Mouse (Mus musculus) cerebellum, postnatal 4 days (tissue): Measurements from ENCODE around the gene Top2a.

ENCODE experiments used
- DNase-seq, 2 experiments: peaks; one replicate each; pipeline ENCODE4 v3.0.0; 2022; ENCODE audit warnings: low spot score in 2 of 2, mixed read lengths in 1 of 2

Gene Top2a

GRCm38 (mm10) chr11:99023500-99024467 lies at the start of gene Top2a:
Gene Top2a, minus strand, starts transcription at chr11:99024189.
- DNase-seq, result peak; percentile 83 to 98

- DNase-seq, result no peak
These were observed 49.8 kb upstream of the Top2a start for GRCm38 (mm10) chr11:99073781-99074180.

- DNase-seq, result no peak
These were observed 47.9 kb upstream of the Top2a start for GRCm38 (mm10) chr11:99071866-99072265.

GRCm38 (mm10) chr11:99068455-99068854 lies 44.5 kb upstream of the Top2a start:
- DNase-seq, result no peak

GRCm38 (mm10) chr11:99067591-99067990 lies 43.6 kb upstream of the Top2a start:
- no peak for DNase-seq

GRCm38 (mm10) chr11:99065979-99066378 lies 42.0 kb upstream of the Top2a start:
- DNase-seq, result peak in 1 of 2 experiments; percentile 78

- no peak for DNase-seq
These were observed 41.4 kb upstream of the Top2a start for GRCm38 (mm10) chr11:99065353-99065752.

- no peak for DNase-seq
These were observed 39.6 kb upstream of the Top2a start for GRCm38 (mm10) chr11:99063406-99064131.

- DNase-seq, result no peak
These were observed 38.7 kb upstream of the Top2a start for GRCm38 (mm10) chr11:99062661-99063060.

- DNase-seq, result no peak
These were observed 36.4 kb upstream of the Top2a start for GRCm38 (mm10) chr11:99060435-99060834.

GRCm38 (mm10) chr11:99055571-99056452 lies 31.8 kb upstream of the Top2a start:
- DNase-seq, result no peak

GRCm38 (mm10) chr11:99055143-99055542 lies 31.2 kb upstream of the Top2a start:
- no peak for DNase-seq

GRCm38 (mm10) chr11:99047643-99048042 lies 23.7 kb upstream of the Top2a start:
- no peak for DNase-seq

GRCm38 (mm10) chr11:99047120-99047519 lies 23.1 kb upstream of the Top2a start:
- DNase-seq, result peak in 1 of 2 experiments; percentile 50

GRCm38 (mm10) chr11:99045159-99045889 lies 21.3 kb upstream of the Top2a start:
- no peak for DNase-seq

- DNase-seq, result no peak
These were observed 20.3 kb upstream of the Top2a start for GRCm38 (mm10) chr11:99044306-99044705.

GRCm38 (mm10) chr11:99043632-99044031 lies 19.6 kb upstream of the Top2a start:
- no peak for DNase-seq

- no peak for DNase-seq
These were observed 18.9 kb upstream of the Top2a start for GRCm38 (mm10) chr11:99042834-99043431.

GRCm38 (mm10) chr11:99041841-99042780 lies 18.1 kb upstream of the Top2a start:
- no peak for DNase-seq
